Mouse (Mus musculus) ovary, postnatal 10 days (tissue): Measurements from ENCODE around the gene Sestd1.

Source experiments
- DNase-seq: peaks from one replicate; pipeline ENCODE4 v3.0.0; 2022; ENCODE audit warnings: low spot score

Gene Sestd1

GRCm38 (mm10) chr2:77270781-77271180 lies 9.6 kb downstream of the Sestd1 start:
- DNase-seq: no peak

- no peak for DNase-seq
Measured at GRCm38 (mm10) chr2:77270136-77270535, 10.3 kb downstream of the Sestd1 start.

GRCm38 (mm10) chr2:77268612-77269239 lies 11.7 kb downstream of the Sestd1 start:
- no peak for DNase-seq

- DNase-seq: no peak
Measured at GRCm38 (mm10) chr2:77266931-77267330, 13.5 kb downstream of the Sestd1 start.

- no peak for DNase-seq
Measured at GRCm38 (mm10) chr2:77266011-77266410, 14.4 kb downstream of the Sestd1 start.

GRCm38 (mm10) chr2:77265301-77265700 lies 15.1 kb downstream of the Sestd1 start:
- DNase-seq: no peak

- DNase-seq: no peak
Measured at GRCm38 (mm10) chr2:77264550-77264949, 15.8 kb downstream of the Sestd1 start.

- no peak for DNase-seq
Measured at GRCm38 (mm10) chr2:77263477-77264435, 16.6 kb downstream of the Sestd1 start.

GRCm38 (mm10) chr2:77260134-77260533 lies 20.3 kb downstream of the Sestd1 start:
- DNase-seq: no peak

- no peak for DNase-seq
Measured at GRCm38 (mm10) chr2:77253227-77253626, 27.2 kb downstream of the Sestd1 start.

GRCm38 (mm10) chr2:77251736-77252135 lies 28.7 kb downstream of the Sestd1 start:
- DNase-seq: no peak

GRCm38 (mm10) chr2:77249771-77250681 lies 30.4 kb downstream of the Sestd1 start:
- DNase-seq: no peak

GRCm38 (mm10) chr2:77248416-77248815 lies 32.0 kb downstream of the Sestd1 start:
- DNase-seq: no peak

- no peak for DNase-seq
Measured at GRCm38 (mm10) chr2:77247200-77247830, 33.1 kb downstream of the Sestd1 start.

- no peak for DNase-seq
Measured at GRCm38 (mm10) chr2:77245806-77246205, 34.6 kb downstream of the Sestd1 start.

GRCm38 (mm10) chr2:77242248-77242647 lies 38.1 kb downstream of the Sestd1 start:
- DNase-seq: no peak

- DNase-seq: no peak
Measured at GRCm38 (mm10) chr2:77238607-77239006, 41.8 kb downstream of the Sestd1 start.

GRCm38 (mm10) chr2:77238046-77238445 lies 42.3 kb downstream of the Sestd1 start:
- DNase-seq: no peak

- DNase-seq: no peak
Measured at GRCm38 (mm10) chr2:77236860-77237259, 43.5 kb downstream of the Sestd1 start.

- no peak for DNase-seq
Measured at GRCm38 (mm10) chr2:77235896-77236295, 44.5 kb downstream of the Sestd1 start.

GRCm38 (mm10) chr2:77232604-77233003 lies 47.8 kb downstream of the Sestd1 start:
- DNase-seq: no peak

GRCm38 (mm10) chr2:77220960-77221359 lies 59.4 kb downstream of the Sestd1 start:
- DNase-seq: no peak
